In genomic region chr10:117596771-117597324, GRCm38 (mm10) we compare ENCODE assay signal across 16 mouse cellular contexts.
"Had no signal": no experiment of that assay in that cellular context is flagged by ENCODE, and none has a peak within 500 bp of the region (broad histone marks: within the 10 kb centered on the region; RNA-seq: fewer than 3 reads in every experiment).

No protein-coding gene starts in this region.

- ATAC-seq: lung, postnatal 0 days; midbrain, embryonic 16.5 days had no signal

- H3K4me3 ChIP-seq: lung, embryonic 15.5 days; midbrain, embryonic 10.5 days; midbrain, embryonic 12.5 days; myocyte; neural tube, embryonic 12.5 days; stomach, embryonic 15.5 days had no signal

- H3K27ac ChIP-seq: liver, embryonic 14.5 days; lung, embryonic 15.5 days; midbrain, embryonic 10.5 days; midbrain, embryonic 12.5 days; neural tube, embryonic 12.5 days; stomach, embryonic 15.5 days had no signal

- H3K9me3 ChIP-seq: lung, embryonic 15.5 days; midbrain, embryonic 10.5 days; midbrain, embryonic 12.5 days; neural tube, embryonic 12.5 days; stomach, embryonic 15.5 days had no signal

- H3K4me1 ChIP-seq: midbrain, embryonic 10.5 days; midbrain, embryonic 12.5 days; neural tube, embryonic 12.5 days; stomach, embryonic 15.5 days had no signal

- H3K4me2 ChIP-seq: lung, embryonic 15.5 days; midbrain, embryonic 12.5 days; neural tube, embryonic 12.5 days; stomach, embryonic 15.5 days had no signal

- H3K27me3 ChIP-seq: lung, embryonic 15.5 days; midbrain, embryonic 12.5 days; neural tube, embryonic 12.5 days; stomach, embryonic 15.5 days had no signal

- H3K9ac ChIP-seq: liver, embryonic 14.5 days; lung, embryonic 15.5 days; midbrain, embryonic 12.5 days; neural tube, embryonic 12.5 days; stomach, embryonic 15.5 days had no signal

- H3K36me3 ChIP-seq: lung, embryonic 15.5 days; midbrain, embryonic 10.5 days; midbrain, embryonic 12.5 days; neural tube, embryonic 12.5 days; stomach, embryonic 15.5 days had no signal

- DNase-seq: lung, adult 2 months; lung, postnatal 4 days; midbrain, embryonic 14.5 days; right cerebral cortex, postnatal 14 days; thymus, adult 18-20 months; thymus, postnatal 14 days; thymus, postnatal 36 days had no signal
